Mouse (Mus musculus): ENCODE measurements around the gene Hist1h2ab.

DNA sequence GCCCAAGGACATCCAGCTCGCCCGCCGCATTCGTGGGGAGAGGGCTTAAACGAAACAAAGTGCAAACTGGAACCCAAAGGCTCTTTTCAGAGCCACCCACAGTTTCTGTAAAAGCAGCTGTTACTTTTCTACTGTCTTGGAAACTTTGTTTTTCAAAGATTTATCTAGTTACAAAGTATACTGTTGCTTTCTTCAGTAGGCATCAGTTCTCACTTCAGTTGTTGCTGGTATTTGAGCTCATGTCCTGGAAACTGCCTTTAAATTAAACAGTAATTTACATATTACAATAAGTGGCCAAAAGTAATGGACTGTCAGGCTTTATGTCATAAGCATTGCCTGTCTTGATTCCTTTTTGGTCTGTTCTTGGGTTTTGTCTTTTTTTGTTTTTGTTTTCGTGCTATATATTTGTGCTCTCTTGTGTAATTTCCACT is 1.8 kb downstream of the Hist1h2ab start:
- TF ChIP-seq CTCF (IDR thresholded peaks at IDR 0.05; ENCODE audit: low read depth) (no peak), EP300 (optimal IDR thresholded peaks at IDR 0.05) (no peak)

Data from stomach, postnatal 0 days (tissue).